In genomic region chr4:120387496-120387895, GRCm38 (mm10) we compare ENCODE assay signal across 9 mouse cellular contexts. TPM values are rescaled to one million over a fixed set of nuclear protein-coding genes. Genes with fewer than 3 reads are reported as not detected.
A peak's percentile ranks its signal among the peaks of the same experiment; 100 is the strongest.
DNase-seq lines count a peak whose midpoint lies in the region; TF ChIP-seq lines count a peak whose summit lies in the region.
"Had no signal": no experiment of that assay in that cellular context is flagged by ENCODE, and none has a peak within 500 bp of the region (broad histone marks: within the 10 kb centered on the region; RNA-seq: fewer than 3 reads in every experiment).

No protein-coding gene starts in this region.

- no peak overlapping the region for H3K4me3 ChIP-seq in heart, embryonic 10.5 days
- H3K4me3 ChIP-seq in thymus, adult 2 months (ENCODE audit: control insufficient read depth, insufficient read depth, low read length) = no peak overlapping the region
- H3K4me3 ChIP-seq: lung, embryonic 15.5 days had no signal

- H3K4me1 ChIP-seq in heart, embryonic 10.5 days = peaks cover 24% of the 10 kb centered on the region
- no peaks in the 10 kb centered on the region for H3K4me1 ChIP-seq in thymus, adult 2 months (replicated peaks; ENCODE audit: control insufficient read depth, insufficient read depth, low read length)

- WGBS in heart, embryonic 10.5 days = 35% methylated on average over 4 of the region's 4 CpGs
- WGBS in thymus, adult 2 months = 29% methylated on average over 4 of the region's 4 CpGs

- peak; percentile 13 for DNase-seq in gastrocnemius, adult 18-20 months (ENCODE audit: low spot score)
- DNase-seq in gastrocnemius, postnatal 10 days = no peak
- peak; percentile 23 for DNase-seq in right cerebral cortex, adult 18-20 months
- no peak for DNase-seq in right cerebral cortex, postnatal 36 days (ENCODE audit: low spot score in 2 of 2)
- peak; percentile 74 for DNase-seq in heart, embryonic 10.5 days (ENCODE audit: low spot score)
- DNase-seq in lung, postnatal 10 days = peak; percentile 62
- DNase-seq in thymus, adult 2 months = no peak
- DNase-seq in B cell, adult 2 months = no peak

- 0 out of 2 replicates have a peak, but pooled peaks cover 5% of the 10 kb centered on the region for H3K27me3 ChIP-seq in heart, embryonic 10.5 days (ENCODE audit: insufficient read depth, poor library complexity, severe bottlenecking)
- H3K27me3 ChIP-seq in thymus, adult 2 months (ENCODE audit: control insufficient read depth, insufficient read depth, low read length) = no peaks in the 10 kb centered on the region
- H3K27me3 ChIP-seq: lung, embryonic 15.5 days had no signal

- no peak for TF ChIP-seq CTCF in thymus, adult 2 months (IDR thresholded peaks at IDR 0.05; ENCODE audit: borderline replicate concordance, control insufficient read depth, extremely low read depth, insufficient read depth, low read length, poor library complexity)

- no peaks in the 10 kb centered on the region for H3K36me3 ChIP-seq in heart, embryonic 10.5 days
- no peaks in the 10 kb centered on the region for H3K36me3 ChIP-seq in thymus, adult 2 months (ENCODE audit: control insufficient read depth, insufficient read depth, low read length)
- H3K36me3 ChIP-seq: lung, embryonic 15.5 days had no signal

- TF ChIP-seq POLR2A in thymus, adult 2 months (IDR thresholded peaks at IDR 0.05; ENCODE audit: control insufficient read depth, extremely low read depth, insufficient read depth, low read length, poor library complexity) = no peak

- no peak overlapping the region for H3K27ac ChIP-seq in heart, embryonic 10.5 days
- no peak overlapping the region for H3K27ac ChIP-seq in thymus, adult 2 months (ENCODE audit: control insufficient read depth, insufficient read depth, low read length)
- H3K27ac ChIP-seq: lung, embryonic 15.5 days had no signal

- H3K9me3 ChIP-seq in heart, embryonic 10.5 days = no peaks in the 10 kb centered on the region
- H3K9me3 ChIP-seq: lung, embryonic 15.5 days had no signal

RNA-seq across cellular contexts. Expression of gene Scmh1, which starts 17.6 kb away (rescaled TPM):
- total RNA-seq in gastrocnemius, adult 18-20 months (2021) = 10 to 100 TPM; 43.5 to 46.9 TPM
- total RNA-seq in gastrocnemius, postnatal 10 days (2021) = 10 to 100 TPM; 39.0 to 39.8 TPM
- 58.3 and 86.8 TPM in 2 replicates for polyA plus RNA-seq in heart, embryonic 10.5 days (2016; fragmentation: Nextera tagmentation; extraction: Ambion mirVana)
- 41.7 and 48.3 TPM in 2 replicates for polyA plus RNA-seq in thymus, adult 2 months (2012; rRNA removed)

Comparison
In these comparisons a context has a peak if more than half of its experiments do, and no peak if none do; other contexts are left out.
1. DNase-seq: peak in gastrocnemius, adult 18-20 months (single experiment), right cerebral cortex, adult 18-20 months (single experiment), heart, embryonic 10.5 days (single experiment) and lung, postnatal 10 days (single experiment); none in gastrocnemius, postnatal 10 days (single experiment), right cerebral cortex, postnatal 36 days (0 of 2), thymus, adult 2 months (single experiment) and B cell, adult 2 months (0 of 2).